Mouse (Mus musculus) adrenal gland, adult (tissue): ENCODE measurements at regions not wholly inside any gene's neighbourhood (a gene's known extent, or its start where the extent isn't known, plus 50 kb on each side); places are given as distances from the start of the nearest gene placed in this dataset.
"Not testable (repeated sequence)": the region's sequence is repeated elsewhere in the genome, so short reads cannot be mapped to it uniquely, and the experiment has no call there.

ENCODE experiments used
- DNase-seq, 2 experiments: peaks; one replicate each; pipeline ENCODE4 v3.0.0; 2022 to 2023; ENCODE audit warnings: low spot score in 1 of 2; ENCODE audit not compliant: inconsistent age in 2 of 2

- DNase-seq = no peak
Measured at GRCm38 (mm10) chr13:113485511-113485910, 132.9 kb downstream of the Snx18 start.

GRCm38 (mm10) chr13:113484159-113484762 is 134.1 kb downstream of the Snx18 start:
- DNase-seq = no peak

GRCm38 (mm10) chr13:113482911-113483310 is 135.5 kb downstream of the Snx18 start:
- no peak for DNase-seq

- DNase-seq = no peak
Measured at GRCm38 (mm10) chr13:113477901-113478510, 140.4 kb downstream of the Snx18 start.

- DNase-seq = no peak
Measured at GRCm38 (mm10) chr13:113470822-113471557, 147.4 kb downstream of the Snx18 start.

- peak; percentile 24 to 77 for DNase-seq
Measured at GRCm38 (mm10) chr13:113464190-113465064, 153.9 kb downstream of the Snx18 start.

- no peak for DNase-seq
Measured at GRCm38 (mm10) chr13:113463420-113463819, 154.9 kb downstream of the Snx18 start.

- no peak for DNase-seq
Measured at GRCm38 (mm10) chr13:113454490-113455295, 161.7 kb downstream of the BC067074 start.

- DNase-seq = no peak
Measured at GRCm38 (mm10) chr13:113448378-113448777, 155.4 kb downstream of the BC067074 start.

GRCm38 (mm10) chr13:113446226-113446625 is 153.3 kb downstream of the BC067074 start:
- DNase-seq = no peak

- not testable (repeated sequence) for DNase-seq
Measured at GRCm38 (mm10) chr13:113444481-113444880, 151.5 kb downstream of the BC067074 start.

GRCm38 (mm10) chr13:113443078-113443477 is 150.1 kb downstream of the BC067074 start:
- no peak for DNase-seq

- DNase-seq = no peak
Measured at GRCm38 (mm10) chr13:113442169-113442568, 149.2 kb downstream of the BC067074 start.

GRCm38 (mm10) chr13:113440137-113440536 is 147.2 kb downstream of the BC067074 start:
- DNase-seq = no peak

GRCm38 (mm10) chr13:113439516-113439915 is 146.6 kb downstream of the BC067074 start:
- DNase-seq = no peak

- no peak for DNase-seq
Measured at GRCm38 (mm10) chr13:113438872-113439271, 145.9 kb downstream of the BC067074 start.

- no peak for DNase-seq
Measured at GRCm38 (mm10) chr13:113436288-113436687, 143.3 kb downstream of the BC067074 start.

- DNase-seq = no peak
Measured at GRCm38 (mm10) chr13:113435117-113435516, 142.2 kb downstream of the BC067074 start.

- DNase-seq = no peak
Measured at GRCm38 (mm10) chr13:113433456-113433855, 140.5 kb downstream of the BC067074 start.

GRCm38 (mm10) chr13:113429615-113430014 is 136.7 kb downstream of the BC067074 start:
- peak in 1 of 2 experiments; percentile 47 for DNase-seq
